Mouse (Mus musculus) cerebellum, adult 2 months (tissue): Measurements from ENCODE around the gene Oaz2. TPM values are rescaled to one million over a fixed set of nuclear protein-coding genes. Genes with fewer than 3 reads are reported as not detected.

Source experiments
- DNase-seq, 2 experiments: peaks; one replicate each; pipeline ENCODE4 v3.0.0; 2021
- H3K27ac ChIP-seq: fragments of 200-500 bp; 2 replicates; pipeline ENCODE4 v1.5.1; 2012; ENCODE audit warnings: low read length, control low read depth, inconsistent platforms; ENCODE audit not compliant: insufficient read depth
- H3K27me3 ChIP-seq: fragments of 200-500 bp; 2 replicates; pipeline ENCODE4 v1.6.1; 2012; ENCODE audit warnings: inconsistent platforms, mild to moderate bottlenecking, low read length, moderate library complexity; ENCODE audit not compliant: control insufficient read depth, insufficient read depth
- H3K4me1 ChIP-seq: fragments of 200-500 bp; 2 replicates; pipeline ENCODE4 v1.6.1; 2011; ENCODE audit warnings: low read length; ENCODE audit not compliant: control insufficient read depth, insufficient read depth
- H3K4me3 ChIP-seq: fragments of 200-500 bp; replicated peaks from 2 replicates; pipeline ENCODE3; 2011; ENCODE audit warnings: mild to moderate bottlenecking, low read depth, low read length, control low read depth; ENCODE audit not compliant: insufficient read depth
- CTCF ChIP-seq: fragments of 200-500 bp; IDR thresholded peaks from 2 replicates; pipeline ENCODE4 v1.5.1; 2011; ENCODE audit warnings: low read depth, mild to moderate bottlenecking, control low read depth, low read length, moderate library complexity, borderline replicate concordance; ENCODE audit not compliant: insufficient read depth
- POLR2A ChIP-seq: fragments of 200-500 bp; IDR thresholded peaks from 2 replicates; pipeline ENCODE4 v1.6.1; 2011; ENCODE audit warnings: low read length, control low read depth, borderline replicate concordance; ENCODE audit not compliant: insufficient read depth
- WGBS: fragments of 180-500 bp; shearing (Covaris S2); methylation state at CpG from one replicate; pipeline ENCODE4 v1.1.7; 2018; 5-methylcytosine and 5-hydroxymethylcytosine counted together
- polyA plus RNA-seq: library from polyadenylated mRNA; depleted of rRNA; stranded (reverse); fragments of >200 nt; gene quantifications from 2 replicates; pipeline ENCODE4 v1.2.3, GENCODE M21; 2012

Gene Oaz2
- polyA plus RNA-seq, 1 experiment = 230 TPM

GRCm38 (mm10) chr9:65675461-65676357, 7.9 kb downstream of the Oaz2 start:
- peak in 1 of 2 experiments; percentile 34 for DNase-seq
- H3K4me1 ChIP-seq = peaks cover 11% of the 10 kb centered on the region
- H3K4me3 ChIP-seq = peak overlapping the region; percentile 70
- no peaks in the 10 kb centered on the region for H3K27me3 ChIP-seq
- TF ChIP-seq CTCF (no peak), POLR2A (no peak)
- 38% methylated on average over 8 of the region's 8 CpGs for WGBS
- peak overlapping the region; percentile 50; the same call in 1 of the 2 replicates for H3K27ac ChIP-seq

GRCm38 (mm10) chr9:65676358-65677118, 8.7 kb downstream of the Oaz2 start:
- no peak for TF ChIP-seq CTCF
- TF ChIP-seq POLR2A = peak; percentile 95
- H3K27me3 ChIP-seq = no peaks in the 10 kb centered on the region
- H3K27ac ChIP-seq = peak overlapping the region; percentile 50; the same call in 1 of the 2 replicates
- H3K4me3 ChIP-seq = peak overlapping the region; percentile 83
- DNase-seq = peak; percentile 96 to 97
- H3K4me1 ChIP-seq = peaks cover 11% of the 10 kb centered on the region
- WGBS = under 1% methylated on average over 44 of the region's 51 CpGs

- under 1% methylated on average over 3 of the region's 3 CpGs for WGBS
- DNase-seq = peak in 1 of 2 experiments; percentile 37
- Histone ChIP-seq H3K27ac (no peak overlapping the region), H3K4me3 (peak overlapping the region; percentile 83), H3K4me1 (peaks cover 11% of the 10 kb centered on the region), H3K27me3 (no peaks in the 10 kb centered on the region)
- TF ChIP-seq POLR2A (no peak), CTCF (no peak)
Observed at GRCm38 (mm10) chr9:65677119-65677462, 9.3 kb downstream of the Oaz2 start.

- Histone ChIP-seq H3K4me3 (peak overlapping the region; percentile 40), H3K4me1 (peaks cover 11% of the 10 kb centered on the region), H3K27ac (peak overlapping the region; percentile 20), H3K27me3 (no peaks in the 10 kb centered on the region)
- TF ChIP-seq POLR2A (no peak), CTCF (no peak)
- DNase-seq = peak; percentile 43 to 60
- WGBS = 13% methylated on average over 5 of the region's 5 CpGs
Observed at GRCm38 (mm10) chr9:65679181-65679761, 11.5 kb downstream of the Oaz2 start.

- Histone ChIP-seq H3K4me3 (no peak overlapping the region), H3K27ac (no peak overlapping the region), H3K27me3 (no peaks in the 10 kb centered on the region), H3K4me1 (peaks cover 8% of the 10 kb centered on the region; the same call in 1 of the 2 replicates)
- no peak for DNase-seq
- TF ChIP-seq POLR2A (no peak), CTCF (no peak)
- WGBS = 85% methylated on average over 4 of the region's 4 CpGs
Observed at GRCm38 (mm10) chr9:65680938-65681633, 13.3 kb downstream of the Oaz2 start.

- no peak overlapping the region for H3K27ac ChIP-seq
- TF ChIP-seq CTCF (no peak), POLR2A (no peak)
- DNase-seq = no peak
- H3K4me3 ChIP-seq = no peak overlapping the region
- no peaks in the 10 kb centered on the region for H3K27me3 ChIP-seq
- H3K4me1 ChIP-seq = peaks cover 8% of the 10 kb centered on the region; the same call in 1 of the 2 replicates
- WGBS = 84% methylated on average over 2 of the region's 2 CpGs
Observed at GRCm38 (mm10) chr9:65681634-65681940, 13.8 kb downstream of the Oaz2 start.

GRCm38 (mm10) chr9:65682183-65682582, 14.4 kb downstream of the Oaz2 start:
- WGBS = 94% methylated on average over 3 of the region's 3 CpGs
- TF ChIP-seq POLR2A (no peak), CTCF (no peak)
- Histone ChIP-seq H3K4me1 (peaks cover 8% of the 10 kb centered on the region; the same call in 1 of the 2 replicates), H3K4me3 (no peak overlapping the region), H3K27ac (no peak overlapping the region), H3K27me3 (no peaks in the 10 kb centered on the region)
- DNase-seq = no peak
